Mouse (Mus musculus) neural tube, embryonic 13.5 days (tissue): ENCODE measurements at regions not wholly inside any gene's neighbourhood (a gene's known extent, or its start where the extent isn't known, plus 50 kb on each side); places are given as distances from the start of the nearest gene placed in this dataset. TPM values are rescaled to one million over a fixed set of nuclear protein-coding genes. Genes with fewer than 3 reads are reported as not detected.

ENCODE experiments used
- ATAC-seq: fragments of 200-750 bp; cut with Nextera tagmentation; 2 replicates; pipeline ENCODE4 v1.8.0; 2017; ENCODE audit warnings: low read depth, mild to moderate bottlenecking, moderate TSS enrichment, moderate library complexity
- H3K27ac ChIP-seq: fragments of 300-500 bp; sonication (generic); replicated peaks from 2 replicates; pipeline ENCODE4 v1.5.1; 2015; ENCODE audit warnings: moderate library complexity, mild to moderate bottlenecking, inconsistent platforms
- H3K27me3 ChIP-seq: fragments of 300-500 bp; sonication (generic); 2 replicates; pipeline ENCODE4 v1.6.1; 2015; ENCODE audit warnings: mild to moderate bottlenecking, inconsistent platforms
- H3K36me3 ChIP-seq: fragments of 300-500 bp; sonication (generic); 2 replicates; pipeline ENCODE4 v1.6.1; 2015; ENCODE audit warnings: mild to moderate bottlenecking, inconsistent platforms
- H3K4me1 ChIP-seq: fragments of 300-500 bp; sonication (generic); replicated peaks from 2 replicates; pipeline ENCODE4 v1.6.1; 2015; ENCODE audit warnings: inconsistent platforms
- H3K4me2 ChIP-seq: fragments of 300-500 bp; sonication (generic); 2 replicates; pipeline ENCODE4 v1.6.1; 2015; ENCODE audit warnings: inconsistent platforms, mild to moderate bottlenecking, moderate library complexity
- H3K4me3 ChIP-seq: fragments of 300-500 bp; sonication (generic); 2 replicates; pipeline ENCODE4 v1.5.1; 2015; ENCODE audit warnings: mild to moderate bottlenecking, inconsistent platforms
- H3K9ac ChIP-seq: fragments of 300-500 bp; sonication (generic); 2 replicates; pipeline ENCODE4 v1.6.1; 2015; ENCODE audit warnings: moderate library complexity, mild to moderate bottlenecking, inconsistent platforms
- H3K9me3 ChIP-seq: fragments of 300-500 bp; sonication (generic); 2 replicates; pipeline ENCODE4 v1.6.1; 2016; ENCODE audit warnings: inconsistent platforms
- WGBS: fragments of 180-500 bp; shearing (Covaris S2); methylation state at CpG from one replicate; pipeline ENCODE4 v1.1.7; 2015; 5-methylcytosine and 5-hydroxymethylcytosine counted together
- microRNA-seq: library from miRNA; unstranded; fragments of <30 nt; microRNA quantifications from one replicate; pipeline ENCODE4, GENCODE M21; 2016

DNA sequence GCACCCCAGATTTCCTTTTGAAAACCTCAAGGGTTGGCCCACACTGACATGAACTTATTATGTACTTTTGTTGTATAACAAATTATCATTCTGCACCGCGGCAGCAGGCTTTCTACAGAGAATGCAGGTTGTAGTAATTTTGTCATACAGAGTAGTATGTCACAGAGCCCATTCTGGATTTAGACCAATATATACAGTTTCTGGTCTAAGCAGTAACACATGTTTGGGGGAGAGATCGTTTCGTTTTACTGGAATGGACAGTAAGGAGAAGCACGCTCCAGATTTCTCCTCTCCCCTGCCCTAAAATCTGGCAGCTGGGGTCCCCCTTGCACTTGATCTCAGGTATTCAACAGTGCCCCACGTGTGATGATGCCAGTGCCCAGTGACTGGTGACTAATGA is 76.0 kb upstream of the Smim23 start:
- Histone ChIP-seq H3K9me3 (no peaks in the 10 kb centered on the region), H3K4me2 (no peak overlapping the region), H3K36me3 (no peaks in the 10 kb centered on the region), H3K27me3 (no peaks in the 10 kb centered on the region), H3K9ac (no peak overlapping the region), H3K4me3 (no peak overlapping the region), H3K4me1 (no peaks in the 10 kb centered on the region), H3K27ac (no peak overlapping the region)
- WGBS = 75% methylated on average over 6 of the region's 6 CpGs
- no peak for ATAC-seq

DNA sequence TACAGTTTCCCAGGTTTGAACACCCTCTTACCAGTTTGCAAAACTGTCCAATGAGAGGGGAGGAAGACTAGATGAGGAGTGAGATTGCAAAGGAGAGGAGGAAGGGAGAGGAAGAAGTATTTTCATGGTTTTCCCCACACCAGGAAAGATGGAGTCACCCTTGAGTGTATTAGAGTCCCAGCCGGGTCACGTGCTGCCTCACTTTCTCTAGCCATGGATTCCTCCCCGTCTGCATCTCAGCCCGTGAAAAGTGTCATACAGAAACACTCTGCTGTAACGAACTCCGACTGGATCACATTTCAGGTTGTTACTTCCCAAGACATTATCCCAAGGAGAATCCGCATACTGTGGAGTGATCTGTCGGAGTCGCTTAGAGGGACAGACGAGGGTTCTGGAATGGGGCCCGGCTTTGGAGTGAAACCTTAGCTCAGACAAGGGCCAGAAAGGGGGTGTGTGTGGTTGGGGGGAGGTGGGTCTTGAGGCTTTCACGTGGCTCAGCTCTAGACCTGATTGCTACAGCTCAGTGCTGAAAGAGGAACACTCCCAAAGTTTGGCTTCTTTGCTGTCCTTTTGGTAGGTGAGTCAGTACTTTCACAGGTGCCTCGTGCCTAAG is 75.3 kb upstream of the Smim23 start:
- Histone ChIP-seq H3K27me3 (no peaks in the 10 kb centered on the region), H3K9ac (no peak overlapping the region), H3K9me3 (no peaks in the 10 kb centered on the region), H3K4me3 (no peak overlapping the region), H3K4me1 (no peaks in the 10 kb centered on the region), H3K27ac (no peak overlapping the region), H3K36me3 (no peaks in the 10 kb centered on the region), H3K4me2 (no peak overlapping the region)
- 63% methylated on average over 13 of the region's 13 CpGs for WGBS
- no peak for ATAC-seq

GRCm38 (mm10) chr11:32895400-32895799 is 71.0 kb upstream of the Smim23 start:
- Histone ChIP-seq H3K27me3 (no peaks in the 10 kb centered on the region), H3K4me3 (no peak overlapping the region), H3K4me1 (no peaks in the 10 kb centered on the region), H3K9me3 (no peaks in the 10 kb centered on the region), H3K36me3 (no peaks in the 10 kb centered on the region), H3K4me2 (no peak overlapping the region), H3K27ac (no peak overlapping the region), H3K9ac (no peak overlapping the region)
- no peak for ATAC-seq
- 81% methylated on average over 3 of the region's 3 CpGs for WGBS

DNA sequence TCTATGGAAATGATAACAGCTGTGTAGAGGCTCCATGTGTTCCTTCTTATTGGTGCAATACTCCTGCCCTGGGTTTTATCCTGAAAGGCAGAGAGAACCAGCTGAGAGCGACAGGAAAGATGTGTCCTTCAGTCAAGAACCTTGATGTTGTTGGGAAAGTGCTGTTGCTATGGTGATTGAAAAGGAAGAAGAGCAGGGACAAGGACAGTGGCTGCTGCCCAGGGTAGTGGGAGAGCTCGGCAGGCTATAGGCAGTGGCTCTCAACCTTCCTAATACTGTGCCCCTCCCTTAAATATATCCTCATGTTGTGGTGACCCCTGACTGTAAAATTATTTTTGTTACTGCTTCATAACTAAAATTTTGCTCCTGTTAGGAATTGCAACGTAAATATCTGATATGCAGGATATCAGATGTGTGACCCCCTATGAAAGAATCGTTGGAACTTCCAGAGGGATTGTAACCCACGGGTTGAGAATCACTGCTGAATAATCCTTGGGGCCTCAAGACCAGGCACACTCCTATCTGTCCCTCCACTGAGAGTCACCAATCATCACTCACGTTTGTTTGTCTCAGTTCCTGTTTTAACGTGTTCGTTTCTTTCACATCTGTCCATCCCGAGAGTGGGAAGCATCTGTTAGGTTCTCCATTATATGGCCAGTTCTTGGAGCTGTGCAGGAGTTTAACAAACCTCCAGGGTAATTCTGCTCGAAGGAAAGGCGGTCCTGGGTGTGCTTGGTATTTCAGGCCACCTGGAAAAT is 68.9 kb upstream of the Smim23 start:
- H3K27me3 ChIP-seq = no peaks in the 10 kb centered on the region
- peaks cover 11% of the 10 kb centered on the region for H3K4me1 ChIP-seq
- H3K4me2 ChIP-seq = no peak overlapping the region
- H3K4me3 ChIP-seq = no peak overlapping the region
- H3K36me3 ChIP-seq = no peaks in the 10 kb centered on the region
- H3K9me3 ChIP-seq = no peaks in the 10 kb centered on the region
- H3K9ac ChIP-seq = no peak overlapping the region
- no peak for ATAC-seq
- H3K27ac ChIP-seq = no peak overlapping the region
- WGBS = 73% methylated on average over 11 of the region's 11 CpGs

DNA sequence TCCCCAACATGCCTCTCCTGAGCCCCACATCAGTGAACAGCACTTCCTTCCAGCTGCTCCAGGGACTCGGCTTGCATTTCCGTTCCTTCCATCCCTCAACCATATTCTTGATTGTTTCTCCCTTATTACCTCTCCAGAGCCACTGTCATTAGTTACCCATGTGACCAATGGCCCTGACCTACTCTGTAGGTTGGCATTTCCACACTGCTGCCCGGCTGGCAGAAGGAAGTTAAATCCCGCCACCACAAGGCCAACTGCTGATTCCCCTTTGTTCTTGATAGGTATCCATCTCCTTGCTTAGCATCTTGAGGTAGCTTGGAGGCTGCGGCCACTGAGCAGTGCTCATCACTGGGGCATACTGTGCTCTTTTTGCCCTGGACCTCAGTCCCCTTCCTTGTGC is 68.1 kb upstream of the Smim23 start:
- WGBS = 91% methylated on average over 5 of the region's 5 CpGs
- H3K27ac ChIP-seq = no peak overlapping the region

GRCm38 (mm10) chr11:32889248-32889647 is 64.8 kb upstream of the Smim23 start:
- Histone ChIP-seq H3K9ac (no peak overlapping the region), H3K36me3 (no peaks in the 10 kb centered on the region), H3K9me3 (no peaks in the 10 kb centered on the region), H3K27ac (no peak overlapping the region), H3K4me1 (peaks cover 11% of the 10 kb centered on the region), H3K27me3 (no peaks in the 10 kb centered on the region), H3K4me3 (no peak overlapping the region), H3K4me2 (no peak overlapping the region)
- 21% methylated on average over 7 of the region's 7 CpGs for WGBS
- ATAC-seq = no peak

More for the DNA sequence above, 68.1 kb upstream of the Smim23 start:
- H3K4me2 ChIP-seq = no peak overlapping the region
- H3K9ac ChIP-seq = no peak overlapping the region
- H3K27me3 ChIP-seq = no peaks in the 10 kb centered on the region
- H3K4me1 ChIP-seq = peaks cover 11% of the 10 kb centered on the region
- H3K4me3 ChIP-seq = no peak overlapping the region
- ATAC-seq = no peak
- H3K9me3 ChIP-seq = no peaks in the 10 kb centered on the region
- no peaks in the 10 kb centered on the region for H3K36me3 ChIP-seq

DNA sequence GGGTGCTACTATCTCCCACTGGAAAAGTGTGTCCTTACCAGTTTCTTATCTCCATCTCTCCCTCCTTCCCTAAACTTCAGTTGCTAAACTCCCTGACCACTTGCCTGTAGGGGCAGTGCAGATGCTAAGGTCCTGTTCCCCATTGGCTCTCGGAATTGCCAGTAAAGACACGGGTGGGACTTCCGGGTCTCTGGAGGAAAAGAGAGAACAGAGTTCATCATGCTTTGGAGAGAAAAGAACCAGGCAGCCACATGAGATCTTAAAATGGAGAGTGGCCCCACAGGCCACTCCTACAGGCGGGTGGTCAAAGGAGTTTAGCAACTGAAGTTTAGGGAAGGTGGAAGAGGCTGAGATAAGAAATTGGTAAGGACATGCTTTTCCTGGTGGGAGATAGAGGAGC is 60.3 kb upstream of the Smim23 start:
- WGBS = 70% methylated on average over 4 of the region's 4 CpGs

DNA sequence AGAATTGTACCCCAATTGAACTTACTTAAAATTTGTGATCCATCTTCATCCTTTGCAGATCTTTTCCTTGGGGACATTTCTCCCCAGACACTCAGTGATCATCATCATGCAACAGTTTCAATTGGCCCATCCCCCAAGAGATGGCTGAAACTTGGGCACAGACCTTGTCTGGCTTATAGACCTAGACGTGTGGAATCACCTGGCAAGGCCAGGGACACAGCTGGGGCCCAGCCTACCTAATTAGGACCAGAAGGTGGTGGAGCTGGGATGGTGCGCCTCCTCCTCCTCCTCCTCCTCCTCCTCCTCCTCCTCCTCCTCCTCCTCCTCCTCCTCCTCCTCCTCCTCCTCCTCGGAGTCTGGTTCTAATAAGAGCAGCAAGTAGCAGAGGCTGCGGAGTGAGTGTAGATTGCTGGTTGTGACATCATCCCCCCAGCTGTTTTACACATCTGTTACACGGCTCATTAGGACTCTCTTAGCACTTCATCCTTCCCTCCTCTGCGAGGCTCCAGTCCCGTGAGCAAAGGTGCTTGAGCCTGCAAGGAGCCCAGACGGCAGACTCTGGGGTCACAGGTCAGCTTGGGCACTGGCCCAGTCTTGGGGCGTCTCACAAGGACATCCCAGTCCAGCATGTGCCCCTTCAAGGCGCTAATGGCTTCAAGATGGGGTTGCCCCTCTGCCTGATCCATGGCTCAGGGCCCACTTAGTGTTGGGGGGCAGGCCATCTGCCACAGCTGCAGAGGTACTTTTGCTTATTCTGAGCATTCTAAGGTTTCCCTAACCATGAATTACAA is 58.9 kb upstream of the Smim23 start:
- 49% methylated on average over 9 of the region's 10 CpGs for WGBS
- Histone ChIP-seq H3K4me2 (no peak overlapping the region), H3K27me3 (no peaks in the 10 kb centered on the region), H3K36me3 (no peaks in the 10 kb centered on the region), H3K9ac (no peak overlapping the region), H3K4me3 (no peak overlapping the region), H3K4me1 (no peaks in the 10 kb centered on the region), H3K9me3 (no peaks in the 10 kb centered on the region), H3K27ac (no peak overlapping the region)
- no peak for ATAC-seq

More for the DNA sequence above, 60.3 kb upstream of the Smim23 start:
- Histone ChIP-seq H3K4me1 (peaks cover 11% of the 10 kb centered on the region), H3K36me3 (no peaks in the 10 kb centered on the region), H3K27me3 (no peaks in the 10 kb centered on the region), H3K9me3 (no peaks in the 10 kb centered on the region), H3K4me2 (no peak overlapping the region), H3K4me3 (no peak overlapping the region), H3K9ac (no peak overlapping the region), H3K27ac (no peak overlapping the region)
- no peak for ATAC-seq

DNA sequence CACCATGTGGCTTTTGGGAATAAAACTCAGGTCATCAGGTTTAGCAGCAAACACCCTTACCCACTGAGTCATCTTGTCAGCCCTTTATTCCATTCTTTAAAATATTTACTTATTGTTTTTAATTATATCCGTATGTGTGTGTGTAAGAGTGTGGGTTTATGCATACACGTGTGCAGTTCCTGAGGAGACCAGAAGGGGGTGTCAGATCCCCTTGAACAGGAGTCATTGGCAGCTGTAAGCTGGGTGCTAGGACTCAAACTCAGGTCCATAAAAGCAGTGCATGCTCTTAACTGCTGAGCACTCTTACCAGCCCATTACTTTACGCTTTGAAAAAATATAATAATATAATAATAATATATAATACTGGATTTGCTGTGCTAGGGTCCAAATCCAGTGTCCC is 54.6 kb upstream of the Smim23 start:
- Histone ChIP-seq H3K4me2 (no peak overlapping the region), H3K36me3 (no peaks in the 10 kb centered on the region), H3K4me1 (no peaks in the 10 kb centered on the region), H3K27ac (no peak overlapping the region), H3K9ac (no peak overlapping the region), H3K9me3 (0 out of 2 replicates have a peak, but pooled peaks cover 5% of the 10 kb centered on the region), H3K4me3 (no peak overlapping the region), H3K27me3 (no peaks in the 10 kb centered on the region)
- WGBS = 95% methylated on average over 3 of the region's 3 CpGs
- no peak for ATAC-seq

Small RNA genes in the stretch of these regions (microRNA-seq; reads per million reads assigned to microRNA genes)
- not detected for gene Gm26052
